Mouse (Mus musculus): ENCODE measurements around the gene Armc5. TPM values are rescaled to one million over a fixed set of nuclear protein-coding genes. Genes with fewer than 3 reads are reported as not detected.

Armc5 gene
- total RNA-seq, 1 experiment, result 11.4 TPM

DNA sequence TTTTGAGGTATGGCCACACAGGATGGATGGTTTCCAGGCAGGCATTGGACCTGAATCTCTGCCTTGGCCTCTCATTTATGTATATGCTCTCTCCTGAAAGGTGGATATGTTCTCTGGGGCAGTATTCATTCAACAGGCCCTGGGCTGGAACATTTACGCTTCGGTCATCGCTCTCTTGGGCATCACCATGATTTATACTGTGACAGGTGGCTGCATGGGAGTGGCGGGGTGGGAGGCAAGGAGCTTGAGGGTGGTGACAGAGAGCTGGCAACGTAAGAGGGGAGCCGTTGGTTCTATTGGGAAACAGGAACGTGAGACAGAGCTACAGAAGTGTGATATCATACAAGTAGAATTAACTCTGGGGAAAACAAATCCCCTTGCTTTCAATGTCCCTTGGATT, 30.7 kb downstream of the Armc5 start:
- in situ Hi-C loops (cut with MboI; ENCODE audit: low sequenced_read_pairs in 2 of 2, unreplicated experiment in 2 of 2), result no loop called here
- no peaks in the 10 kb centered on the region for H3K9me3 ChIP-seq (ENCODE audit: control insufficient read depth, insufficient read depth, low read depth, low read length)
- no peak for DNase-seq (ENCODE audit: low read depth, low spot score)
- peaks cover 0 to 17% of the 10 kb centered on the region in 2 experiments; a peak in 1 of 4 replicates for H3K4me1 ChIP-seq (ENCODE audit: control insufficient read depth in 2 of 2, insufficient read depth in 2 of 2, low read length in 2 of 2, poor library complexity in 1 of 2)
- H3K36me3 ChIP-seq (ENCODE audit: control insufficient read depth, insufficient read depth, low read length, poor library complexity, severe bottlenecking), result peaks cover 2% of the 10 kb centered on the region; the same call in 1 of the 2 replicates
- H3K4me3 ChIP-seq (ENCODE audit: insufficient read depth in 1 of 2, low read depth in 1 of 2, low read length in 2 of 2, poor library complexity in 1 of 2, severe bottlenecking in 1 of 2), result no peak overlapping the region
- no peak for TF ChIP-seq ZC3H11A (IDR thresholded peaks at IDR 0.05; ENCODE audit: borderline replicate concordance, low read depth, low read length)
- no peak for TF ChIP-seq MAFK (IDR thresholded peaks at IDR 0.05; ENCODE audit: insufficient read depth, low read depth, low read length)
- no peak for TF ChIP-seq CHD2 (IDR thresholded peaks at IDR 0.05; ENCODE audit: low read depth, low read length)
- TF ChIP-seq HCFC1 (IDR thresholded peaks at IDR 0.05; ENCODE audit: borderline replicate concordance, insufficient read depth, low read length), result no peak
- TF ChIP-seq ZNF384 (IDR thresholded peaks at IDR 0.05; ENCODE audit: low read depth, low read length), result no peak
- H3K27ac ChIP-seq (ENCODE audit: insufficient read depth, low read depth, low read length, poor library complexity, severe bottlenecking), result no peak overlapping the region
- H3K9ac ChIP-seq (ENCODE audit: insufficient read depth, low read depth, low read length, poor library complexity, severe bottlenecking), result no peak overlapping the region

- Histone ChIP-seq H3K4me3 (ENCODE audit: insufficient read depth in 1 of 2, low read depth in 1 of 2, low read length in 2 of 2, poor library complexity in 1 of 2, severe bottlenecking in 1 of 2) (peak overlapping the region; percentile 20 to 44; a peak in 3 of 4 replicates), H3K9me3 (ENCODE audit: control insufficient read depth, insufficient read depth, low read depth, low read length) (no peaks in the 10 kb centered on the region), H3K9ac (ENCODE audit: insufficient read depth, low read depth, low read length, poor library complexity, severe bottlenecking) (no peak overlapping the region), H3K36me3 (ENCODE audit: control insufficient read depth, insufficient read depth, low read length, poor library complexity, severe bottlenecking) (peaks cover 6% of the 10 kb centered on the region; the same call in 1 of the 2 replicates), H3K4me1 (ENCODE audit: control insufficient read depth in 2 of 2, insufficient read depth in 2 of 2, low read length in 2 of 2, poor library complexity in 1 of 2) (peaks cover 0 to 17% of the 10 kb centered on the region in 2 experiments; a peak in 1 of 4 replicates), H3K27ac (ENCODE audit: insufficient read depth, low read depth, low read length, poor library complexity, severe bottlenecking) (no peak overlapping the region)
- in situ Hi-C loops (cut with MboI; ENCODE audit: low sequenced_read_pairs in 2 of 2, unreplicated experiment in 2 of 2), result no loop called here
- peak; percentile 62 for DNase-seq (ENCODE audit: low read depth, low spot score)
- TF ChIP-seq ZNF384 (IDR thresholded peaks at IDR 0.05; ENCODE audit: low read depth, low read length) (no peak), ZC3H11A (IDR thresholded peaks at IDR 0.05; ENCODE audit: borderline replicate concordance, low read depth, low read length) (no peak), CHD2 (IDR thresholded peaks at IDR 0.05; ENCODE audit: low read depth, low read length) (no peak), MAFK (IDR thresholded peaks at IDR 0.05; ENCODE audit: insufficient read depth, low read depth, low read length) (no peak), HCFC1 (IDR thresholded peaks at IDR 0.05; ENCODE audit: borderline replicate concordance, insufficient read depth, low read length) (no peak)
Measured at GRCm38 (mm10) chr7:128270431-128270850, 33.3 kb downstream of the Armc5 start.

GRCm38 (mm10) chr7:128271496-128271895, 34.4 kb downstream of the Armc5 start:
- Histone ChIP-seq H3K4me3 (ENCODE audit: insufficient read depth in 1 of 2, low read depth in 1 of 2, low read length in 2 of 2, poor library complexity in 1 of 2, severe bottlenecking in 1 of 2) (no peak overlapping the region), H3K9ac (ENCODE audit: insufficient read depth, low read depth, low read length, poor library complexity, severe bottlenecking) (no peak overlapping the region), H3K27ac (ENCODE audit: insufficient read depth, low read depth, low read length, poor library complexity, severe bottlenecking) (no peak overlapping the region), H3K36me3 (ENCODE audit: control insufficient read depth, insufficient read depth, low read length, poor library complexity, severe bottlenecking) (peaks cover 13% of the 10 kb centered on the region; the same call in 1 of the 2 replicates), H3K9me3 (ENCODE audit: control insufficient read depth, insufficient read depth, low read depth, low read length) (no peaks in the 10 kb centered on the region), H3K4me1 (ENCODE audit: control insufficient read depth in 2 of 2, insufficient read depth in 2 of 2, low read length in 2 of 2, poor library complexity in 1 of 2) (peaks cover 0 to 19% of the 10 kb centered on the region in 2 experiments; a peak in 2 of 4 replicates)
- in situ Hi-C loops (cut with MboI; ENCODE audit: low sequenced_read_pairs in 2 of 2, unreplicated experiment in 2 of 2), result no loop called here
- TF ChIP-seq ZNF384 (IDR thresholded peaks at IDR 0.05; ENCODE audit: low read depth, low read length) (no peak), HCFC1 (IDR thresholded peaks at IDR 0.05; ENCODE audit: borderline replicate concordance, insufficient read depth, low read length) (no peak), MAFK (IDR thresholded peaks at IDR 0.05; ENCODE audit: insufficient read depth, low read depth, low read length) (no peak), ZC3H11A (IDR thresholded peaks at IDR 0.05; ENCODE audit: borderline replicate concordance, low read depth, low read length) (no peak), CHD2 (IDR thresholded peaks at IDR 0.05; ENCODE audit: low read depth, low read length) (no peak)
- no peak for DNase-seq (ENCODE audit: low read depth, low spot score)

- no peak overlapping the region for H3K9ac ChIP-seq (ENCODE audit: insufficient read depth, low read depth, low read length, poor library complexity, severe bottlenecking)
- no peak for TF ChIP-seq MAFK (IDR thresholded peaks at IDR 0.05; ENCODE audit: insufficient read depth, low read depth, low read length)
- no peak for TF ChIP-seq CHD2 (IDR thresholded peaks at IDR 0.05; ENCODE audit: low read depth, low read length)
- no peak for TF ChIP-seq HCFC1 (IDR thresholded peaks at IDR 0.05; ENCODE audit: borderline replicate concordance, insufficient read depth, low read length)
- TF ChIP-seq ZNF384 (IDR thresholded peaks at IDR 0.05; ENCODE audit: low read depth, low read length), result no peak
- no peak for TF ChIP-seq ZC3H11A (IDR thresholded peaks at IDR 0.05; ENCODE audit: borderline replicate concordance, low read depth, low read length)
Measured at GRCm38 (mm10) chr7:128276051-128276450, 38.9 kb downstream of the Armc5 start.

More at GRCm38 (mm10) chr7:128276051-128276450, 38.9 kb downstream of the Armc5 start:
- H3K27ac ChIP-seq (ENCODE audit: insufficient read depth, low read depth, low read length, poor library complexity, severe bottlenecking), result no peak overlapping the region
- in situ Hi-C loops (cut with MboI; ENCODE audit: low sequenced_read_pairs in 2 of 2, unreplicated experiment in 2 of 2), result no loop called here
- H3K4me1 ChIP-seq (ENCODE audit: control insufficient read depth in 2 of 2, insufficient read depth in 2 of 2, low read length in 2 of 2, poor library complexity in 1 of 2), result peaks cover 0 to 11% of the 10 kb centered on the region in 2 experiments; a peak in 2 of 4 replicates
- no peaks in the 10 kb centered on the region for H3K9me3 ChIP-seq (ENCODE audit: control insufficient read depth, insufficient read depth, low read depth, low read length)
- peaks cover 15% of the 10 kb centered on the region; the same call in 1 of the 2 replicates for H3K36me3 ChIP-seq (ENCODE audit: control insufficient read depth, insufficient read depth, low read length, poor library complexity, severe bottlenecking)
- H3K4me3 ChIP-seq (ENCODE audit: insufficient read depth in 1 of 2, low read depth in 1 of 2, low read length in 2 of 2, poor library complexity in 1 of 2, severe bottlenecking in 1 of 2), result no peak overlapping the region
- no peak for DNase-seq (ENCODE audit: low read depth, low spot score)
